Mouse (Mus musculus) layer of hippocampus, postnatal 10 days (tissue): ENCODE results near the gene Piezo1. TPM values are rescaled to one million over a fixed set of nuclear protein-coding genes. Genes with fewer than 3 reads are reported as not detected.

Source experiments
- DNase-seq, 2 experiments: peaks; one replicate each; pipeline ENCODE4 v3.0.0; 2021; ENCODE audit warnings: low spot score in 2 of 2
- total RNA-seq, 2 experiments: library from RNA; stranded (reverse); gene quantifications; 2 replicates each; pipeline ENCODE4 v1.2.3; 2021

The Piezo1 gene
- total RNA-seq, 2 experiments from 2014 or later, result 8.2 to 8.9 TPM

- DNase-seq, result no peak
These were observed 20.0 kb upstream of the Piezo1 start for GRCm38 (mm10) chr8:122571153-122571552.

DNA sequence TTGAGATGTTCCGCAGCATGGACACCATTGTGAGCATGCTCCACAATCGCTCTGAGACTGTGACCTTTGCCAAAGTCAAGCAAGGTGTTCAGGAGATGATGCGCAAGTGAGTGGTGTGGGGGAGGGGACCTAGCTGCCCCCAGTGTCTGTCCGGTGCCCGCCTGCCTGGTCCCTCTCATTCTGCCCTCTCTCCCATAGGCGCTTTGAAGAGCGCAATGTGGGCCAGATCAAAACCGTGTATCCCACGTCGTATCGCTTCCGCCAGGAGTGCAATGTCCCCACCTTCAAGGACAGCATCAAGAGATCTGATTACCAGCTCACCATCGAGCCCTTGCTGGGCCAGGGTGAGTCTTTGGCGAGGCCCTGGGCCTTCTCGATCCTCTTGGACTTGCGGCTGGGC lies 18.9 kb upstream of the Piezo1 start:
- DNase-seq, result no peak

- no peak for DNase-seq
These were observed 18.2 kb upstream of the Piezo1 start for GRCm38 (mm10) chr8:122569329-122569728.

GRCm38 (mm10) chr8:122568881-122569309 lies 17.8 kb upstream of the Piezo1 start:
- no peak for DNase-seq

GRCm38 (mm10) chr8:122568109-122568504 lies 17.0 kb upstream of the Piezo1 start:
- no peak for DNase-seq

- DNase-seq, result peak; percentile 94 to 96
These were observed 16.4 kb upstream of the Piezo1 start, which contains the start of gene Cdt1 for GRCm38 (mm10) chr8:122567361-122568108. Cdt1 (plus strand) TSS chr8:122568015.

GRCm38 (mm10) chr8:122566766-122567165 lies 15.6 kb upstream of the Piezo1 start:
- DNase-seq, result no peak

DNA sequence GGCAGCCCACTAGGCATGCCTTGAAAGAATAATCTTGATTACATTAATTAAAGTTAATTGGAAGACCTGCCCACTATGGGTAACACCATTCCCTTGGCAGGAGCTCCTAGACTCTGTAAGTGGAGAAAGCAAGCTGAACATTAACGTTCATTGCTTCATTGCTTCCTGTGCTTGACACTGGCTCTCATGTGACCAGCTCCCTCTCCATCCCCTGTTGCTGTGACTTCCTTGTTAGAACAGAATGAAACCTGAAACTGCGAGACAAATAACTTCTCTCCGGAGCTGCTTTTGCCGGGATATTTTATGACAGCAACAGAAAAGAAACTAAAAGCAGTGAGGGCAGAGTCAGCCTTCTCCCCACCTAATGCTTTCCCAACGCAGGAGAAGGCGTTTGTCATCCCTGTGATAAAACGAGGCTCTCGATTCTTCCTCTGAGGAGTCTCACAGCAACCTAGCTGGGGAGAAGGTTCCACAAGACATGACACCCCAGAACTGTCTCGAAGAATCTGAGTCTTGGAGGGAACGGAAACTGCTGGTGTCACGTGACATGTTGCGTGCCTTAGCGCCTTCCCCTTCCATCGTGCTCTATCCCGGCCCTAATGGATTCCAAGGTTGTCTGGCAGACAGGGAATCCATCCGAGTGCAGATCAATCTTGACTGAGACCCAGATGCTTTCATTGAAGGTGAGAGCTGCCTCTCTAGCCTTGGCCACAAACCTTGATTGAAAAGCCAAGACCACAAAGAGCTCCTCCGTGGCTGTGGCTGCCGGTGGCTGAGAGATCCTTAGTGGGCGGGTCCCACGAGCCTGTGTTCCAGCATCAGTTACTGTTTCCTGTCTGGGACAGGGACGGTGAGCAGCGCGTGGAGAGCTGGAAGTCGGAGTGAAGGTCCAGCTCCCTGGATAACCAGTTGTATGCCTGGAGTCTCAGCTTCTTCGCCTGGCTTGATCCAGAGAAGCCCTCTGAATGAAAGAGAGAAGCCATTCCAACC lies 13.5 kb upstream of the Piezo1 start:
- DNase-seq, result no peak

GRCm38 (mm10) chr8:122561199-122561598 lies 10.1 kb upstream of the Piezo1 start:
- DNase-seq, result no peak

DNA sequence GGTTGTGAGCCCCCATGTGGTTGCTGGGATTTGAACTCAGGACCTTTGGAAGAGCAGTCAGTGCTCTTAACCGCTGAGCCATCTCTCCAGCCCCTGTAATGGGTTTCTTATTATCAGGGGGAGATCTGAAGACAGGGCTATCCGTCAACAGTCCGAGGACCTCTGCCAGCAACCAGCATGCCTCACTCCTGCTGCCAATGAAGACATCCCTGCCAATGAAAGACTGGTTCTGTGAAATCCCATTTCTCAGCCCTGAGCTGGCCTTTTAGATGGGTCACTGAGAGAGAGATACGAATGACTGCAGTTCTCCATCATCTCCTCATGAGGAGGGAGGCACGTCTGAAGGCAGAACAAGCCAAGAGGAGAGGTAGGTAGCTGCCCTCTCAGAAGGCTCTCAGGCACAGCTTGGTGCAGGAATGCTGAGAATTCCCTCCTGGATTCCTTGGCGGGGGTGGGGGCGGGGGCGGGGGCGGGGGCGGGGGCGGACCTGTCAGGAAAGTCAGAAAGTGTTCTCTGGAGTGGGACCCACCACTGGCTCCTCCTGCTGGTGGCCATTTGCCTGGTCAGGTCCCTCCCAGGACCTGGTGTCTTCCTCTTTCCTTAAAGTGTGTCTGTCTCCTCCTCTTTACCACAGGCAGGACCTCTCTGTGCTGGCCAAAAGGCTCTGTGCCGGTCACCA lies 7.7 kb upstream of the Piezo1 start:
- DNase-seq, result no peak

DNA sequence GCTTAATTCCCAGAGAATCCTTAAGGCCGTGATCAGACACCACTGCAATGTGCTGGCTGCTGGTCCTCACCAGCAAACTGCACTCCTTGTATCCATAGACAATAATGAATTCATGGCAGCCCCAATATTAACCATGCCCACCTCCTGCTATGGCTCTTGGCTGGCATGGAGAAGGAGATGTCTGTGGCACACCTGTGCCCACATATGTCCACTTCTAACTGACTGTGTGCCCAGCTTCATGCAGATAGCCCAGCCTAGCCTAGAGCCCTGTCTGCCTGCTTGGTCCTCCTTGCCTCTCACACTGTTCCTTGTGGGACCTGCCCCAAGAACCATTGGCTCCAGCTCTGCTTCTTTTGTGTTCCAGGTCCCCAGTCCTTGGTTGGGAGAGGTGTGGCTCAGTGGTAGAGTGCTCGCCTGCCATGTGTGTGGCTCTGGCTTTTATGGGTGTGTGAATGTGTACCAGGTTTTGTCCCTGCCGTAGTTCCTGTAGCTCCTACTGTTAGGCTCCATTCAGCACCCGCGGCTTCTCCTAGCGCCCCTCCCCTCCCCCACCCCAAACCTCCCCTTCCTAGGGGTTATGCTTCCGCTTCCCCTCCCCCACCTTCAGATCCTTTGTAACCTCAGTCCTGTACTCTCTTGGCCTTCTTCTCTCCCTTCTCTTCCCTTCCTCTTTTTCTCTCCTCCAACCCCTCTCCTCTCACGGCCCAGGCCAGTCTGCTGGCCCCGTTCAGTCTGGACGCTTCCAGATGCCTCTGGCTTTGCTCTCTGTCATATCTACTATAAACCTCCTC lies 6.3 kb upstream of the Piezo1 start:
- no peak for DNase-seq

DNA sequence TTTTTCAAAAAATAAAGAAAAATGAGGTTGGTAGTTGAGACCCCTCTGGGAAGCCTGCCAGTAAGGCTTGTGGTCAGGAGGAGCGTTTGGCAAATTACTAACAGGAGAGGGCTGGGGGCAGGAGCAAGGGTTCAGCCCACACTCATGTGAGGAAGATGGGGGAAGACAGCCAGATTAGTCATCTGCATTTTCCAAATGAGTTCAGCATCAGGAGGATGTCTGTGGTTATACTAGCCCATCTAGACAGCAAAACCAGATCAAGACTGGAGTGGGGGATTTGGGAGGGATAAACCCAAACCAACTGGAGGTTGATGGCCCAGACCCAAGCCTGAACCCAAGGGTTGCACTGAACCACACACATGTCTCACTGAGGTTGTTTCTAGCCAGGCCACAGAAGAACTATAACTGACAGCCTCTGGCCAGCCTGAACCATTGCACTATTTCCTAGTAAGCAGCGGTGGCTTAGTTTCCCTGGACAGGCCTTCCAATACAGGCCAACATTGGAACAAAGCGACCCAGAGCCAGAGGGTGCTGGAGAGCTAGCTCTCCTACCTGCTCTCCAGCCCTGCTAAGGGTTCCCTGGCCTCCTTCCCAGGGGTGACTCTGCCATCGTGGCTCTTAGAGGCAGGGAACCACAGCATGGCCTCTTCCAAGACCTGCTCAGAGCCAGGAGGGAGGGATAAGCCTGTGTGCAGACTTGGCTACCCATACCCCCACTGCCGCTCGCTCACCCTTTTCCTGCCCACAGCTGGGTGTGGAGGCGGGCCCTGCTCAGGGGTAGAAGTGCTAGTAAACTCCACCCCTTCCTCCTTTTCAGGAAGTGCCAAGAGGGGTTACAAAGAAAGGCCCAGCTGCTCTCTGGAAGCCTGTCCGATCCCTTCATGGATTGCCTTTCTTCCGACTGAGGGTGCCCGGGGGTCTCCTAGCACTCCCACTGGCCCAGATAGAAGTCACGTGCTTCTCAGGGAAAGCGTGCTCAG lies 5.2 kb upstream of the Piezo1 start:
- DNase-seq, result no peak

DNA sequence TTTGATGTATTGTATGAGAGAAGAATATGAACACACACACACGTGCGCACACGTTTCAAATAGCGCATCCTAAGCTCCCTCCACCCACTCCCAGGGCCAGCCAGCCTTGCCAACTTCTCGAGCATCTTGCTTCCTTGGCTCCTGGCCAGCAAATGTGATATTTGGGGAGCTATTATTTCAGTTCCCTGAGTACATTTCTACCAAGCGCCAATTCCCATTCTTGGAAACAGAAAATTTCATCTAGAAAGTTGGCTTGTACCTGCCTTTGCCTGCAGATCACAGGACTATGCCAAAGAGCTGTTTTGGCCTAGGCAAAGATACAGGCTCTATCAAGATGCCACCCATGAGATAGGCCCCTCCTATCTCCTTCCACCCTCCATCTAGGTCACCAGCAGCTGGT lies 3.7 kb upstream of the Piezo1 start:
- DNase-seq, result peak in 1 of 2 experiments; percentile 67

GRCm38 (mm10) chr8:122550995-122551264 lies 199 bp downstream of the Piezo1 start:
- no peak for DNase-seq

DNA sequence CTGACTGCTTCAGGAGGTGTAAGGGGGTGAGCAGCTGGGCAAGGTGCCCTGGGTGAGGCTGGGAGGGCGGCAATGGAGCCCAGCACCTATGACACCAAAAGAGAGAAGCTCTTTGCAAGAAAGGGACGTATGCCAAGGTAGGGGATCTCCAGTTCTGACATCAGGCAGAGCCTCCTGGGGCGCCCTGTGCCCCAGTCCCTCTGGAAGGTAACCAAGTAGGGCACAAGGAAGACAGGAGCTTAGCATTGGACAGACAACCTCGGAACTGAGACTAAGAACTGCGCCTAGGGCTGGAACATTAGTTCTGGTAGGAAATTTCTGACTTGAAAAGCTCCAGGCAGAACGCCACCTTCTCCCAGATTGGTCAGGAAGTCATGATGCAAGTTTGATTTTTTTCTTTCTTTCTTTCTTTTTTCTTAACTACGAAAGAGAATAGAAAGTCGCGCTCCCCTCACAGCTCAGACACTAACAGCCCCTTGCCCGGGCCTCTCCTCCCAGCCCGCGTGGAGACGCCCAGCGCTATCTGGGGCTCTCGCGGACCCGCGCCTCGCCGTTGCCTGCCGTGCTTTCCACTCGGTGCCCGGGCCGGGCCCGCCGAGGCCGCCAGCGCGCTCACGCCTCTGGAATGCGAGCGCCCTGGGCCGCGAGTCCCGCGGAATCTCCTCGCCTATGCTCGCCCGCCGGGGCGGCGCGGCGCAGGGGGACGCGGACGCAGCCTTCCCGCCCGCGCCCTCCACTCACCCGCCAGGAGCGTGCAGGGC lies 715 bp downstream of the Piezo1 start:
- DNase-seq, result peak in 1 of 2 experiments; percentile 42

- DNase-seq, result no peak
These were observed 2.2 kb downstream of the Piezo1 start for GRCm38 (mm10) chr8:122548891-122549439.

GRCm38 (mm10) chr8:122548331-122548730 lies 2.8 kb downstream of the Piezo1 start:
- no peak for DNase-seq

DNA sequence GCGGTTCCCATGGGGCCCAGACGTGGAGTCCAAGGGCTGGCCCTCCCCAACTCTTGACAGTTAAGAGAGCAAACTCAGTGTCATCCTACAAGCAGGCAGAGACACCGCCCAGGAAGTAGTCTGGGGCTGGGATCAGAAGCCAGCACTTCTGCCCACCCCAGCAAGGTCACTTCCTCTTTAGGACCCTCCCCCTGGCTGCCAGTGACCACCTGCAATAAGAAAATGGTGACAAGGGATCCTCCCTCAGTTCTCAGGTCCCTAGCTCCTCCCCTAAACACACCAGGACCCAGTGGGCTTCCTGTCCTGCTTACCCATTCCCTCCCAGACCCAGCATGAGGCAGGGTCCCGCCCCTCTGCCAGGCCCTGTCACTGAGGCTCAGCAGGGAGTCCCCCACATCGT lies 3.3 kb downstream of the Piezo1 start:
- DNase-seq, result no peak
